In the genomic region with DNA sequence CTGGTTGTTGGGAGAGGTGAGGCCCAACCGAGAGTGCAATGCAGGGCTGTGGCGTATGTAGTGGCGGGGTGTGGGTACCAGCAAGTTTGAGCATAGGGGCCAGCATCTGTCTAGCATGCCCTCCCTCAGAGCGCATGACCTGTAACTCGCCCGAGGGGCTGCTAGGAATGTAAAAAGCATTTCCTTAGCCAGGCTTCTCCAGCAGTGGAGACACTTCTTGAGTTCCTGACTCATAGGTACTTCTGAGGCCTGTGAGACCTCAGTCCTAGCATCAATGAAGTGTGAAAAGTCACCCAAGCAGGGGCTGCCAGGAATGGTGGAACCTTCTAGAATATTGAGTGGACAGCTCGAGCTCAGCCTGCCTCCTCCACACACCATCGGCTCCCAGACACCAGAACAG, we compare ENCODE assay signal across 17 mouse cellular contexts.
"Had no signal": no experiment of that assay in that cellular context is flagged by ENCODE, and none has a peak within 500 bp of the region (broad histone marks: within the 10 kb centered on the region; RNA-seq: fewer than 3 reads in every experiment).

No protein-coding gene starts in this region.

- H3K4me1 ChIP-seq: liver, embryonic 13.5 days; liver, embryonic 15.5 days had no signal

- H3K9ac ChIP-seq: liver, embryonic 13.5 days; liver, embryonic 15.5 days; liver, postnatal 0 days; midbrain, embryonic 13.5 days; midbrain, embryonic 15.5 days; neural tube, embryonic 12.5 days; stomach, embryonic 15.5 days had no signal

- H3K27me3 ChIP-seq: liver, embryonic 13.5 days; liver, embryonic 15.5 days; midbrain, embryonic 13.5 days; midbrain, embryonic 15.5 days; neural tube, embryonic 12.5 days; stomach, embryonic 15.5 days had no signal

- H3K9me3 ChIP-seq: liver, embryonic 13.5 days; liver, embryonic 15.5 days; megakaryocyte, embryonic 14.5 days; midbrain, embryonic 13.5 days; midbrain, embryonic 15.5 days; neural tube, embryonic 12.5 days; stomach, embryonic 15.5 days had no signal

- DNase-seq: liver, embryonic 13.5 days; liver, postnatal 0 days; lung, postnatal 14 days; right cerebral cortex, postnatal 14 days; thymus, adult 2 months; thymus, postnatal 25 days; thymus, postnatal 4 days had no signal

- H3K36me3 ChIP-seq: liver, embryonic 13.5 days; liver, embryonic 15.5 days; midbrain, embryonic 13.5 days; midbrain, embryonic 15.5 days; neural tube, embryonic 12.5 days; stomach, embryonic 15.5 days had no signal

- H3K27ac ChIP-seq: liver, embryonic 13.5 days; liver, embryonic 15.5 days; macrophage; midbrain, embryonic 13.5 days; midbrain, embryonic 15.5 days; neural tube, embryonic 12.5 days; stomach, embryonic 15.5 days; stomach, postnatal 0 days had no signal

- H3K4me3 ChIP-seq: liver, embryonic 13.5 days; liver, embryonic 15.5 days; megakaryocyte, embryonic 14.5 days; midbrain, embryonic 13.5 days; midbrain, embryonic 15.5 days; neural tube, embryonic 12.5 days; stomach, embryonic 15.5 days had no signal

- H3K4me2 ChIP-seq: liver, embryonic 11.5 days; liver, embryonic 13.5 days; liver, embryonic 15.5 days; midbrain, embryonic 11.5 days; midbrain, embryonic 13.5 days; midbrain, embryonic 15.5 days; neural tube, embryonic 12.5 days; stomach, embryonic 15.5 days had no signal

- ATAC-seq: liver, postnatal 0 days; midbrain, embryonic 13.5 days; midbrain, embryonic 15.5 days had no signal
